Mouse (Mus musculus) neural tube, embryonic 13.5 days (tissue): Measurements from ENCODE around the gene Cyp4f14. TPM values are rescaled to one million over a fixed set of nuclear protein-coding genes. Genes with fewer than 3 reads are reported as not detected.

Source experiments
- ATAC-seq: fragments of 200-750 bp; cut with Nextera tagmentation; 2 replicates; pipeline ENCODE4 v1.8.0; 2017; ENCODE audit warnings: low read depth, mild to moderate bottlenecking, moderate TSS enrichment, moderate library complexity
- H3K27ac ChIP-seq: fragments of 300-500 bp; sonication (generic); replicated peaks from 2 replicates; pipeline ENCODE4 v1.5.1; 2015; ENCODE audit warnings: moderate library complexity, mild to moderate bottlenecking, inconsistent platforms
- H3K27me3 ChIP-seq: fragments of 300-500 bp; sonication (generic); 2 replicates; pipeline ENCODE4 v1.6.1; 2015; ENCODE audit warnings: mild to moderate bottlenecking, inconsistent platforms
- H3K36me3 ChIP-seq: fragments of 300-500 bp; sonication (generic); 2 replicates; pipeline ENCODE4 v1.6.1; 2015; ENCODE audit warnings: mild to moderate bottlenecking, inconsistent platforms
- H3K4me1 ChIP-seq: fragments of 300-500 bp; sonication (generic); replicated peaks from 2 replicates; pipeline ENCODE4 v1.6.1; 2015; ENCODE audit warnings: inconsistent platforms
- H3K4me2 ChIP-seq: fragments of 300-500 bp; sonication (generic); 2 replicates; pipeline ENCODE4 v1.6.1; 2015; ENCODE audit warnings: inconsistent platforms, mild to moderate bottlenecking, moderate library complexity
- H3K4me3 ChIP-seq: fragments of 300-500 bp; sonication (generic); 2 replicates; pipeline ENCODE4 v1.5.1; 2015; ENCODE audit warnings: mild to moderate bottlenecking, inconsistent platforms
- H3K9ac ChIP-seq: fragments of 300-500 bp; sonication (generic); 2 replicates; pipeline ENCODE4 v1.6.1; 2015; ENCODE audit warnings: moderate library complexity, mild to moderate bottlenecking, inconsistent platforms
- H3K9me3 ChIP-seq: fragments of 300-500 bp; sonication (generic); 2 replicates; pipeline ENCODE4 v1.6.1; 2016; ENCODE audit warnings: inconsistent platforms
- WGBS: fragments of 180-500 bp; shearing (Covaris S2); methylation state at CpG from one replicate; pipeline ENCODE4 v1.1.7; 2015; 5-methylcytosine and 5-hydroxymethylcytosine counted together
- polyA plus RNA-seq: library from polyadenylated mRNA; unstranded; fragments of >200 nt; fragmentation: Nextera tagmentation; extraction: Ambion mirVana; gene quantifications from 2 replicates; pipeline ENCODE4 v1.2.1, GENCODE M21; 2015

Cyp4f14 gene
- polyA plus RNA-seq, 1 experiment from 2014 or later, result not detected

GRCm38 (mm10) chr17:32924658-32925312 lies 7.6 kb upstream of the Cyp4f14 start:
- Histone ChIP-seq H3K27me3 (peaks cover 27% of the 10 kb centered on the region), H3K4me3 (peak overlapping the region; percentile 51), H3K36me3 (no peaks in the 10 kb centered on the region), H3K9ac (peak overlapping the region; percentile 80), H3K4me1 (peaks cover 6% of the 10 kb centered on the region), H3K4me2 (peak overlapping the region; percentile 81), H3K9me3 (peaks cover 10% of the 10 kb centered on the region), H3K27ac (peak overlapping the region; percentile 76)
- peak; percentile 97 for ATAC-seq
- WGBS, result 19% methylated on average over 32 of the region's 32 CpGs

- 88% methylated on average over 1 of the region's 1 CpGs for WGBS
- no peaks in the 10 kb centered on the region for H3K36me3 ChIP-seq
- peaks cover 6% of the 10 kb centered on the region for H3K4me1 ChIP-seq
- no peak overlapping the region for H3K9ac ChIP-seq
- no peak for ATAC-seq
- no peak overlapping the region for H3K27ac ChIP-seq
- peaks cover 10% of the 10 kb centered on the region for H3K9me3 ChIP-seq
- H3K4me3 ChIP-seq, result no peak overlapping the region
- peaks cover 21% of the 10 kb centered on the region for H3K27me3 ChIP-seq
- no peak overlapping the region for H3K4me2 ChIP-seq
These were observed 6.5 kb upstream of the Cyp4f14 start for GRCm38 (mm10) chr17:32923681-32924080.

DNA sequence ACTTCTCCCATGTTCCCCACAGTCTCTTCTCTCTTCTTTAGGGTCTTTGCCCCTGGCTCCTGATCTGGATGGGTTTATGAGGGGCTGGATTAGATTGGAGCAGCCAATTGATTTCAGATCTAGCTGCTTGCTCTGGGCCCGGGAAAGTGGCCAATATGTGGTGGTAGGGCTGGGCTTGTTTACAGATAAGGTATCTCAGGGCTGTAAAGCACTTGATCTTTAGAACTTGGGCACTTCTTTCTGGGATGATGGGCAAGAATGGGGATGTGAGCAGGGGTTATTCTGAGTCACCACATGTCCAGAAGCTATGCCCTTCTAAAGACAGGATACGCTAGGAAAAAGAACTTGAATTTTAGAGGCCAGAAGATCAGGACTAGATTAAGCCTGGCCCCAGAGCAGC lies 2.0 kb upstream of the Cyp4f14 start:
- no peaks in the 10 kb centered on the region for H3K4me1 ChIP-seq
- H3K4me2 ChIP-seq, result no peak overlapping the region
- H3K4me3 ChIP-seq, result no peak overlapping the region
- 79% methylated on average over 2 of the region's 2 CpGs for WGBS
- H3K9ac ChIP-seq, result no peak overlapping the region
- no peak overlapping the region for H3K27ac ChIP-seq
- ATAC-seq, result no peak
- H3K36me3 ChIP-seq, result no peaks in the 10 kb centered on the region
- peaks cover 10% of the 10 kb centered on the region for H3K9me3 ChIP-seq
- H3K27me3 ChIP-seq, result no peaks in the 10 kb centered on the region; the same call in 1 of the 2 replicates

GRCm38 (mm10) chr17:32916075-32916474 lies 1.1 kb downstream of the Cyp4f14 start:
- H3K4me2 ChIP-seq, result no peak overlapping the region
- WGBS, result 85% methylated on average over 1 of the region's 1 CpGs

DNA sequence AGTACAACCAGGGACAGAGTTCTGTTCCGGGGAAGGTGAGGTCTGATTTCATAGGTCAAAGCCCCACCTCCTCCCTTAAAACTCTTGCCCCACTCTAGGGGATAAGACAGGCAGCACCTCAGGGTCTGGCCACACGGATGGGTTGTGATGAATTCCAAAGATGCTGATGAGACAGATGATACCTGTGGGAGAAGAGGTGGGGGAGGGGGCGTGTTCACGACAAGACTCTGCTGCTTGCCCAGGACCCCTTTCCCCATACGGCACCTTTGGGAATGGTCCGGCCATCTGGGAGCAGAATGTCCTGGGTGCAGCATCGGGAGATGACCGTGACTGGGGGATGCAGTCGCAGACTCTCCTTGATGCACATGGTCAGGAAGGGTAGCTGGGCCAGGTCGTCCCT lies 11.0 kb downstream of the Cyp4f14 start:
- Histone ChIP-seq H3K4me3 (no peak overlapping the region), H3K4me2 (no peak overlapping the region), H3K9me3 (no peaks in the 10 kb centered on the region), H3K36me3 (no peaks in the 10 kb centered on the region), H3K4me1 (no peaks in the 10 kb centered on the region), H3K27ac (no peak overlapping the region), H3K9ac (no peak overlapping the region), H3K27me3 (peaks cover 16% of the 10 kb centered on the region)
- ATAC-seq, result no peak
- WGBS, result 81% methylated on average over 10 of the region's 10 CpGs

More at GRCm38 (mm10) chr17:32916075-32916474, 1.1 kb downstream of the Cyp4f14 start:
- no peak for ATAC-seq
- H3K4me1 ChIP-seq, result no peaks in the 10 kb centered on the region
- H3K9me3 ChIP-seq, result peaks cover 6% of the 10 kb centered on the region
- no peak overlapping the region for H3K4me3 ChIP-seq
- H3K27ac ChIP-seq, result no peak overlapping the region
- no peak overlapping the region for H3K9ac ChIP-seq
- peaks cover 6% of the 10 kb centered on the region; the same call in 1 of the 2 replicates for H3K27me3 ChIP-seq
- no peaks in the 10 kb centered on the region for H3K36me3 ChIP-seq

DNA sequence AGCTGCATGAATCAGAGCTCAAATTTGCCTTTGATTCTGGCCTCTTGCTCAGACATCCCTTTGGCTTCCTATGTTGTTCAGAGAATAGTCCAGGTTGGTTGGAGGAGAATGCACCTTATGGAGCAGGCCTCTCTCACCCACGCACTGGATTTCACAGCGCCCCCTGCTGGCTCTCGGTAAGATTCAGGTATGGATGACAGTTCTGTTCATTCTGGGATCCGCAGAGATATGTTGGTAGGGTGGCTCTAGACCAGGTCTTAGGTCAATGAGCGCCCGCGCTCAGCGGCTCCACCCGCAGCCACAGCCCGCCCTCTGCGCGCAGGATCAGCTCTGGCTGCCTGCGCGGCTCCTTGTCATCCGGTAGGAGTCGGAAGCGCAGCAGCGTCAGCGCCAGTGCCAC lies 11.9 kb downstream of the Cyp4f14 start:
- ATAC-seq, result peak; percentile 69
- no peak overlapping the region for H3K27ac ChIP-seq

GRCm38 (mm10) chr17:32904414-32904813 lies 12.7 kb downstream of the Cyp4f14 start:
- H3K9ac ChIP-seq, result no peak overlapping the region
- WGBS, result 49% methylated on average over 2 of the region's 2 CpGs
- H3K9me3 ChIP-seq, result no peaks in the 10 kb centered on the region
- ATAC-seq, result no peak
- H3K27ac ChIP-seq, result no peak overlapping the region
- H3K36me3 ChIP-seq, result no peaks in the 10 kb centered on the region
- peaks cover 16% of the 10 kb centered on the region for H3K27me3 ChIP-seq
- H3K4me3 ChIP-seq, result no peak overlapping the region
- no peak overlapping the region for H3K4me2 ChIP-seq
- no peaks in the 10 kb centered on the region for H3K4me1 ChIP-seq

More for the DNA sequence above, 11.9 kb downstream of the Cyp4f14 start:
- H3K9me3 ChIP-seq, result no peaks in the 10 kb centered on the region
- peak overlapping the region; percentile 55 for H3K9ac ChIP-seq
- peak overlapping the region; percentile 24 for H3K4me3 ChIP-seq
- peak overlapping the region; percentile 47 for H3K4me2 ChIP-seq
- 16% methylated on average over 19 of the region's 19 CpGs for WGBS
- H3K36me3 ChIP-seq, result no peaks in the 10 kb centered on the region
- peaks cover 16% of the 10 kb centered on the region for H3K27me3 ChIP-seq
- no peaks in the 10 kb centered on the region for H3K4me1 ChIP-seq

GRCm38 (mm10) chr17:32901751-32902525 lies 15.2 kb downstream of the Cyp4f14 start:
- WGBS, result 67% methylated on average over 1 of the region's 1 CpGs
- Histone ChIP-seq H3K27me3 (0 out of 2 replicates have a peak, but pooled peaks cover 6% of the 10 kb centered on the region), H3K36me3 (no peaks in the 10 kb centered on the region), H3K9ac (no peak overlapping the region), H3K4me1 (no peaks in the 10 kb centered on the region), H3K4me2 (no peak overlapping the region), H3K27ac (no peak overlapping the region), H3K4me3 (no peak overlapping the region), H3K9me3 (no peaks in the 10 kb centered on the region)
- no peak for ATAC-seq

GRCm38 (mm10) chr17:32895421-32895820 lies 21.7 kb downstream of the Cyp4f14 start:
- Histone ChIP-seq H3K4me1 (peaks cover 9% of the 10 kb centered on the region), H3K9me3 (no peaks in the 10 kb centered on the region), H3K4me3 (no peak overlapping the region), H3K36me3 (no peaks in the 10 kb centered on the region), H3K27me3 (no peaks in the 10 kb centered on the region), H3K4me2 (no peak overlapping the region), H3K9ac (no peak overlapping the region), H3K27ac (no peak overlapping the region)
- no peak for ATAC-seq
- 92% methylated on average over 4 of the region's 4 CpGs for WGBS

DNA sequence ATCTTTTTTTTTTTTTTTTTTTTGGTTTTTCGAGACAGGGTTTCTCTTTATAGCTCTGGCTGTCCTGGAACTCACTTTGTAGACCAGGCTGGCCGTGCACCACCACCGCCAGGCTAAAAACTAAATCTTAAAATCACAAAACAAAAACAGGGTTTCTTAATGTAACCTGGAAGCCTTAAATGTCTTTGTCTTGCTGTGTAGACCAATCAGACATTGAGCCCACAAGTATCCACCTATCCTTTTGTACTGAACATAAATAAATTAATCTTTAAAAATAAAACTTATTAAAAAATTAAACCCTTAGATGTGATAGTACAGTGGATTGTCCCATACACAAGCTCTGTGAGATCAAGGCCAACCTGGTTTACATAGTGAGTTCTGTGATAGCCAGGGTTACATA lies 23.2 kb downstream of the Cyp4f14 start:
- 80% methylated on average over 3 of the region's 3 CpGs for WGBS
- H3K27me3 ChIP-seq, result no peaks in the 10 kb centered on the region
- ATAC-seq, result no peak
- peaks cover 19% of the 10 kb centered on the region for H3K4me1 ChIP-seq
- H3K36me3 ChIP-seq, result no peaks in the 10 kb centered on the region
- H3K9me3 ChIP-seq, result no peaks in the 10 kb centered on the region
- no peak overlapping the region for H3K9ac ChIP-seq
- H3K4me2 ChIP-seq, result no peak overlapping the region
- no peak overlapping the region for H3K27ac ChIP-seq
- no peak overlapping the region for H3K4me3 ChIP-seq

GRCm38 (mm10) chr17:32891239-32892180 lies 25.6 kb downstream of the Cyp4f14 start, which contains the start of gene Zfp870:
Zfp870 (minus strand) TSS chr17:32891642.
- Histone ChIP-seq H3K27ac (peak within 1 kb of the TSS; percentile 82), H3K36me3 (peaks cover 4% of the 10 kb centered on the region; the same call in 1 of the 2 replicates), H3K4me3 (peak within 1 kb of the TSS; percentile 74), H3K9me3 (no peaks in the 10 kb centered on the region), H3K9ac (peak within 1 kb of the TSS; percentile 83), H3K27me3 (no peaks in the 10 kb centered on the region), H3K4me2 (peak within 1 kb of the TSS; percentile 72), H3K4me1 (peaks cover 19% of the 10 kb centered on the region)
- ATAC-seq, result peak; percentile 99
- 13% methylated on average over 33 of the region's 33 CpGs for WGBS
